Mouse (Mus musculus): ENCODE data around the gene Ptpn6.
"Not testable (repeated sequence)": the region's sequence is repeated elsewhere in the genome, so short reads cannot be mapped to it uniquely, and the experiment has no call there.

Gene Ptpn6

DNA sequence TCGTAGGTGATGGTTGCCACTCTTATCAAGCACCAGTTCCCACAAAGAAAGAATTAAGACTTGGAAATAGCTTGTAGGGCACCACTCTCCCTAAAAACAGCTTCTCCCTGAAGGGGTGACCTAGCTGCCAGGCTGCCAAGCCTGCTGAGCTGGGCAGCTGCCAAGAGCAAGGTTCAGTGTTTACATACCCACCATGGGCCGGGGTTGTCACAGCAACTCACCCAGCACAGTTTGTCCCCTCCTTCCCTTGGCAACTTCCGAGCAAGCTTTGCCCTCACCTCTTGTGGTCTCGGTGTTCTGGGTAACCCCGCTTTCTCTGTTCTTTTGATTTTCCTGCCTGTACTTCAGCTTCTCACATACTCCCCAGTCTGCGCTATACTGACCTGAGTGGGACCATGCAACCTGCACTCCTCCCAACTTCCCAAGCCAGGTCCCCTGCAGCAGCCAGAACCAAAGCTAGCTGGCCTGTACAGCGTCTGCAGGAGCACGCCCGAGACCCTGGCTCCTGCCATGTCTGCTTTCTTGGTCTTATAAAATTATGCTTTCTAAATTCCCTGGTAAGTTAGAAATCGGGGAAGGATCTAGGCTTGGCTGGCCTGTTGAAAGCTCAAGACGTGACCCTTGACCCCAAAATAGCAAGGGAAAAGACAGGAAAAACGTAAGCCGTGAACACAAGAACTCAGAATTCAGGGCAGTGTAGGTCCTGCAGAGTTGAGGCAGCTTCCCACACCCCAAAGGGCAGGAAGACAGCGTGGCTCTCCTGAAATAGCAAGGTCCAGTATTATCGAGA, 44.2 kb downstream of the Ptpn6 start:
- DNase-seq, result peak; percentile 72

DNA sequence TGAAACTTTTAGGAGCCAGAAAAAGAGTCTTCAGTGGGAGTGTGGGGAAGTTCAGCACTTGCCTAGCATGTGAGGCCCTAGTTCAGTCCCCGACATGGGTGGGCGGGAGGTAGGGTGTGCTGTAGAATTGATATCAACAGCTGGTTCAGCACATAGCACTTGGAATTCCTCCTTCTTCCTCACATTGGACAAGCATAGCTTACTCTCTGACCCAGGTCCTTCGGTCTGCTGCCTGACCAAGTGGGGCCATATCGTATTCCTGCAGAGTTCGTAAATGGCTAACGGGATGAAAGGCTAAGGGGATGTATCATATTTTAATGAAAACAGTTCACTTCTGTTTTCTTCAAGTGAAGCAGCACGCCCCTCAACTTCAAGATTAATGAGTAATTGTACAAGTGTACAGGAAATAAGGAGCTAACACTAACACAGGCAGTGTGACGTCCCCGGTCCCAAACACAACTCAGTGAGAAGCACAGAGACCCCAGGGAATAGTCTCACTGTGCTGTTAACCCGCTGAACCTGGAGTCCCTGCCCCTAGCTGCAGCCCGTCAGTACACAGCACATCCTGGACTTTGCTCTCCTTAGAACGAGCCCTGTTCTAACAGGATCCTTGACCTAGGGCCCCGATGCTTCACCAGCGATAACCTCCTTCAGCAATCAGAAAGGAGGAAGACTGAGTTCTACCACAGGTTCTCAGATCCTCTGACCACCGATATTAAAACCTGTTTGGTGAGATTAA, 45.1 kb downstream of the Ptpn6 start:
- DNase-seq, result no peak

DNA sequence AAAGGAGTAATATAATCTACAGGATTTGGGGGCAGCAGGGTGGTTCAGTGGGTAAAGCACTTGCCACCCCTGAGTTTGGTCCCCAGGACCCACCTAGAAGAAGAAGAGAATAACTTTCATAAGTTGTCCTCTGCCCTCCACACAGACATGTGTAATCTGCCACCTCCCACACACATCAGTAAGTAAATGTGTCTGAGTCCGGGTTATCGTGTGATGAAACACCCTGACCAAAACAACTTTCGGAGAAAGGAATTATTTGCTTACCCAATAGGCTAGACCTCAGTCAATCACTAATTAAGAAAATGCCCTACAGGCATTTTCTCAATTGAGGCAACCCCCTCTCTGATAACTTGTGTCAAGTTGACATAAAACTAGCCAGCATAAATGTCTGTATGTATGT, 48.0 kb downstream of the Ptpn6 start:
- DNase-seq, result no peak

DNA sequence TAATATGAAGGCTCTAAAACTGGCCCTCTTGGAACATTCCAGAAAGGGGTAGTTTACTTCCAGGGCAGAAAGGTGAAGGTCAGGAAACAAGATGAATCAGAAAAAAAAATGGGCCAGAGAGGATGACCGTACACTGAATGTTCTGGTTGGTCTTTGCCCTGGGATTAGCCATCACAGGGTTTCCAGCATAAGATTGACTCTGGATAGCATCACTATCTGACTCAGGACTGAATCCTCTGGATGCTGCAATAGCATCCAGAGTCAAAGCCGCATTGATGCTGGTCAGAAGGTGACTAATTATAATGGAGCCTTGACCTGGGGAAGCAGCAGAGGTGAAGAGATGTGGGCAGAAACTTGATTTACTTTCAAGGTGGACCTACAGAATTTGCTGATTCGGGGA, 49.5 kb downstream of the Ptpn6 start:
- DNase-seq, result no peak

DNA sequence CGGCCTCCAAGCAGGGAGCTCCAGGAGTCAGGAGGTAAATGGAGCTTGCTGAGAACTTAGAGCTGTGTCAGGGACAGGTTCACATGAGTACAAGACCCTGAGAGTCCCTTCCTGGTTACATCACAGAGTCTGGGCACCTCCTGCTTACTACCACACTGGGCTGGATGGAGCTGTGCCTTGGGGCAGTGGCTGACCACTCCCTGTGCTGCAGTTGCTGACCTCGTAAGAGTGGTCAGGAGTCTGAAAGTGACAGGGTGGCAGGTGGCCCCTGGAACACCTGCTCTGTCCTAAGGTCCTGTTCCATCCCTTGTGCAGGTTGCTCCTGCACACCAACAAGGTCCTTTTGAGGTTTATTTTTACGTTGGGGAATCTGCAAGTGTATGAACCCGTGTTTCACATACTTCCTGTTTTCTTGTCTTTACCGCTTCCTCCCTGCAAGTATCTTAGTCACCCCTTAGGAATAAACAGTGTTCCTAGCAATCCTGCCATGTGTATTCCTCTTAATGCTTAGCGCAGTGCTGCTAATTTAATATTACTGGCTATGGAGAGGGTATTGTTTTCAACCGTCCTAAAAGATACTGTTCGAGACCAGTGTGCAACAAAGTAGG, 50.3 kb downstream of the Ptpn6 start:
- DNase-seq, result no peak

DNA sequence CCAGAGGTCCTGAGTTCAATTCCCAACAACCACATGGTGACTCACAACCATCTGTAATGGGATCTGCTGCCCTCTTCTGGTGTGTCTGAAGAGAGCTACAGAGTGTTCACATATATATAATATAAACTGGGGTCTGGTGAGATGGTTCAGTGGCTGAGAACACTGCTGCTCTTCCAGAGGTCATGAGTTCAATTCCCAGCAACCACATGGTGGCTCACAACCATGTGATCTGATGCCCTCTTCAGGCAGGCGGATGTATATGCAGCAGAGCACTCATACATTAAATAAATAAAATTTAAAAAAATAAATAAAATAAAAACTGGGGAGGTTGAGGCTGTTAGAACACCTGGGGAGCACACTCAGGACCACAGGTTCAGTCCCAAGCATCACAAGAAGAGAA, 51.9 kb downstream of the Ptpn6 start:
- DNase-seq, result not testable (repeated sequence)

DNA sequence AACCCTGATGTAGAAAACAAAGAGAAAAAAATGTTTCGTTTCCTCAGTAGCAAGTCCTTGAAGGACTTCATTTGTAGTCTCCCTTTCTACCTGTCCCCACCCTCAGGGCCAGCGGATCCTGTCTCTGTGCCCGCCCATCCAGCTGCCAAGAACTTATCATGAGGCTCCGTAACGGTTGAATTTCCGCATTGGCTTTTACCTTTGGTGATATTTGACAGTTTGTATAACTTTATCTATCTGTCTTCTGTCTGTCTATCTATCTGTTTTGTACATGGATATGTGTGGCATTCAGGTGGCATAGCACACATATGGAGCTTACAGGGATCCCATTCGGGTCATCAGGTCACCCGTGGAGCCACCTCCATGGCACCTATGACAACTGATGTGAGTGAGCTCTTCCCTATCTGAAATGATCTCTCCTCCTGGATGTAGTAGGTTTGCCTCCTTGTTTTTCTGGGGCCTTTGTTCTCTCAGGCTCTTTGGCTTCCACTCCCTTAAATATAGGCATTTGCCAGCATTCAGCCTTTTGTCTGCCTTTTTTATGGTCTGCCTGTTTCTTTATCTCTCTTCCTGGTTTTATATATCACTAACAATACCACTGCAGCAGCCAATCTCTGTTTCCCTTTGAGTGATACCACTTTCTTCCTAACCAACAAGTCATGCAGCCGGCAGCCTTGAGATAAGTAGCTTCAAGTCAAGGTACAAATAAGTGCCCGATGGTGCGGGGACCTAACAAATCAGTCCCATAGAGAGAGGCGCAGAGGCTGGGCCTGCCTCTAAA, 52.7 kb downstream of the Ptpn6 start:
- DNase-seq, result no peak

DNA sequence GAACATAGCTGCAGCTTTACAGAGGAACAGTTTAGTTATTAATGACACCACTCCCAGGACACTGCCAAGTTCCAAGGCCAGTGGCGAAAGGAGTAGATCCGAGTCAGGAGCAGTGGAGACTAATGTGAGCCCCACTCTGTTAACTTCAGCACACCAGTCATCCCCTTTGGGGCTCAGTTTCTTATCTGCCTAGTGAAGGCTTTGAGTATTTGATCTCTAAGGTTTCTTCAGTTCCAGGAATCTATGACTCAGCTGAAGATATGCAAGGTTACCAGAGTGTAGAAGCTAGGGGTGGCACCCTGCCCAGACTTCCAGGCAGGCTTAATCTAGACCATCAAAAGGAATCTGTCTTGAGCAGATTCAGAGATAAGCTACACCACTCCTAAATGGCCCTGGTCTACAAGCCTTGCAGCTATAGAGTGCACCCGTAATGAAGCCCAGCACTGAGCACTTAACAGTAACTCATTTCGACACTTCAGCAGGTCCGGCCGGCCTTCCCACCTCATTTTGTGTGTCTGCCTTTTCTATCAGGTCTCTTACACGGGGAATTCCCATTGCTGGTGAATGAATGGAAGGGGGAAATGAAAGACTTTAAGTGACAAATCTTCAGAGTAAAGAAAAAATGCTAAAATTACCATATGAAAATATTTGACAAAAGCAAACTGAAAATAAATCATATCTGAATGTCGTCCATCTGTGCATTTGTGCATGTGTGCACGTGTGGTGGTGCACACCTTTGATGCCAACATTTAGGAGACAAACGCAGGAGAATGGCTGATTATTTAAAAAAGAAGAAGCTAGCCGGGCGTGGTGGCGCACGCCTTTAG, 54.7 kb downstream of the Ptpn6 start:
- no peak for DNase-seq

DNA sequence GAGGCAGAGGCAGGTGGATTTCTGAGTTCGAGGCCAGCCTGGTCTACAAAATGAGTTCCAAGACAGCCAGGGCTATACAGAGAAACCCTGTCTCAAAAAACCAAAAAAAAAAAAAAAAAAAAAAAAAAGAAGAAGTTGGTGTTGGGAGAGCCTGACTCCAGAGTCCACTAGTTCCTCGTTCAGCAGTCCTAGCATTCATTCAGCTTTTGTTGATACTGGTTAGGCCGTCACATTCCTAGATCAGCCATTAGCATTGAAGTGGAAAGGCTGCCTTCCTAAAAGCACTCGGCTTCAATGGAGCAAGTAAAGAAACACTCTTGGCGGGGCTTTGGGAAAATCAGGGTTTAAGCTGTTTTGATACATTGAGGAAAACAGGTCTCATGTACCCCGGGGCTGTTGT, 56.2 kb downstream of the Ptpn6 start:
- not testable (repeated sequence) for DNase-seq

DNA sequence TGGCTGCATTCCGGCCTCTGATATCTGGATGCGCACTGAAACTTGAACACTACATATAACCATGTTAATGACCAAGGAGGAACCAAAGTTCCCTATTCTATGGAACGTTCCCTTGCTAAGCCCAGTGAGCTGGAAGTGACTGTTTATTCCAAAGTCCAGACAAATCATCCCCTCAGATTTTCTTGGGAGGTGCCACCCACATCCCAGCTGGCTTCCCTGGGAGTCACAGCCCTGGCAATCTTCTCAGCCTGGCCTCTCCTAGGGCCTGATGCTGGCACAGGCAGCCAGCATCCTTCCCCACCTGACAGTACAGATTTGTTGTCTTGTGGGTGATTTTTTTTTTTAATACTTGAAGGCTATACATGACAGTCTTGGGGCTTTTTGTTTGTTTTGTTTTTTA, 59.0 kb downstream of the Ptpn6 start:
- DNase-seq, result no peak

DNA sequence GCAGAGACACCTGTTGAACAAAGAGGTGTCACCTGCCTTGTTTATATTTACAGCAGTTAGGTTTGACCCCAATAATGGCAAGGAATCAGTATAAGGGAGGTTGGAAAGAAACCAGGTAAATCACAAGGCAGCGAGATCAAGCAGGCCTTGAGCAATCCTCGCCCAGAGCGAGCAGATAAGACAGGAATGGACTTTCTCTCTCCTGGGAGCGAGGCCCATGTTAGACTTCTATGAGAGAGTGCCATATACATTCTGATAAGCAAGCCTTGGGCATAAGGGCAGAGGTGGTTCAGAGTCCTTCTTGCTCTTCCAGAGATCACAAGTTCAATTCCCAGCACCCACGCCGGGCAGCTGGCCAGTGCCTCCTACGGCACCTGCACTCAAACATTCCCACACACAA, 59.7 kb downstream of the Ptpn6 start:
- no peak for DNase-seq

DNA sequence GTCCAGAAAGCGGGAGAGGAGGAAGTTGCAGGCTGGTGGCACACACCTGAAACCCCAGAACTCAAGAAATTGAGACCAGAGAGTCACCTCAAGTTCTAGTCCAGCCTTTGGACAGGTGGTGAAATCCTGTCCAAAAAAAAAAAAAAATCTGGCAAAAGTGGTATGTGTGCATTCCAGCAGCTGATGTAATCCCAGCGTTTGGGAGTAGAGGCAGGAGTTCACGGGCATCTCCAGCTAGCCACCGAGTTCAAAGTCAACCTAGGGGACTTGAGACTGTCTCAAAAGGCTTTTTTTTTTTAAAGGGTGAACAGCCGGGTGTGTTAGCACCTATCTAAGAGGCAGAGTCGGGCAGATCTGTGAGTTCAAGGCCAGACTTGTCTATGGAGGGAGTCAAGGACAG, 62.3 kb downstream of the Ptpn6 start:
- DNase-seq, result no peak

DNA sequence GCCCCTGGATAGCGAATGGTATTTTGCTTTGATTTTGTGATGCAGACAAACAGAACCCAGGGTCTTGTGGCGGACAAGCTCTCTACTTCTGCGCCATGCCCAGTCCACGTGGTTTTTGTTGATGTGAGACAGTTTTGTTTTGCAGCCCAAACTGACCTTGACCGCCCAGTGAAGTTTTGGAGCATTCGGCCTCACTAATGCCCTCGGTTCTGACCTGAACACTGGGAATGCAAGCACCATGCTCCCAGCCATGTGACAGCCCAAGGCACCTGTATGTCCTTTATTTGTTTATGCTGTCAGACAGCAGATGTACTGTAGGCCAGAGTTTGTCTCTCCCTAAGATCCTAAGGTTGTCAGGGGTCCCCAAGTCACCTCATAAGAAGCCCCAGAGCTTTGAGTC, 63.9 kb downstream of the Ptpn6 start:
- no peak for DNase-seq

DNA sequence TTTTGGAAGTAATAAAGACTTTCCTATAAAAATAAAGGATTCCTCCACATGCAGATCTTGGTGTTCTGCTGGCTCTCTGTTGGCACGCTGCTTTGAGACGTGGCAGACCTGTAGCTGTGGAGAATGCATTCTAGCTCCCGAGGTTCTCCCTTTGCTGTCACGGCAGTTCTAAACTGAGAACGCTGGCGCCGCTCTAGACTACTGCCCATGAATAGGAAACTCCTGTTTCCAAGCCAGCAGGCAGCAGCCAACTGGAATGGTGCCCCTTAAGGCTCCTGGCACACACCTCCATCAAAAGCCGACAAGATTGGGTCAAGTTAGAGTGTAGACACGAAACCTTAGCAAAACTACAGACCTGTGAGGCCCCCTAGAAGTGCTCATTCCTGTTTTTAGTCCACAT, 64.9 kb downstream of the Ptpn6 start:
- DNase-seq, result peak; percentile 82

DNA sequence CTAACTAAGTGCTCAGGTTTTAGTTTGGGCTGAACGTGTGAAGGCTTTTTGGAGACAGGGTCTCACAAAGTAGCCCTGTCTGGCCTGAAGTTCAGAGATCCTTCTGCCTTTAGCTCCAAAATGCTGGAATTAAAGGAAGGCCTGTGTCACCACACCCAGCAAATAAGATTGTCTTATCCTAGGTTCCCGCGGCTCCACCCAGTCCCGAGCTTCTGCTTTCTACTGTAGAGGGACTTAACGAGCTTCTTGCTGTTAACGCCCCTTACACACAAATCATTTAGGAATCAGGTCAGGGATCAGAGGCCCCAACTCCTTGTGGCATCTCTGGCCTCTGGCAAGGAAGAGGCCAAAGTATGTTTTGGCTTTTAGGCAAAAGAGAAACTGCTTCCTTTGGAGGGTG, 66.4 kb downstream of the Ptpn6 start:
- no peak for DNase-seq

Measured in cerebellum, adult 9-10 months (tissue).